Mouse (Mus musculus): ENCODE data around the gene Mdga1. TPM values are rescaled to one million over a fixed set of nuclear protein-coding genes. Genes with fewer than 3 reads are reported as not detected.

Gene Mdga1
- polyA plus RNA-seq, 1 experiment, result 0.06 TPM

GRCm38 (mm10) chr17:29887271-29887880 is 82.5 kb downstream of the Mdga1 start:
- peaks cover 16% of the 10 kb centered on the region for H3K4me1 ChIP-seq (ENCODE audit: control insufficient read depth)
- H3K9me3 ChIP-seq (ENCODE audit: control insufficient read depth, low read length), result peaks cover 15% of the 10 kb centered on the region; the same call in 1 of the 2 replicates
- H3K4me3 ChIP-seq (replicated peaks), result peak overlapping the region; percentile 24
- H3K36me3 ChIP-seq (ENCODE audit: control insufficient read depth), result no peaks in the 10 kb centered on the region
- no peak for TF ChIP-seq TAL1 (IDR thresholded peaks at IDR 0.05; ENCODE audit: low read length)
- no peak for TF ChIP-seq GATA1 (IDR thresholded peaks at IDR 0.05; ENCODE audit: low read length)
- H3K27me3 ChIP-seq (ENCODE audit: control insufficient read depth), result peaks cover 93% of the 10 kb centered on the region

- peaks cover 16% of the 10 kb centered on the region for H3K4me1 ChIP-seq (ENCODE audit: control insufficient read depth)
- TF ChIP-seq TAL1 (IDR thresholded peaks at IDR 0.05; ENCODE audit: low read length), result no peak
- no peak for TF ChIP-seq GATA1 (IDR thresholded peaks at IDR 0.05; ENCODE audit: low read length)
Measured at GRCm38 (mm10) chr17:29886655-29887251, 83.1 kb downstream of the Mdga1 start.

GRCm38 (mm10) chr17:29886061-29886460 is 83.8 kb downstream of the Mdga1 start:
- Histone ChIP-seq H3K4me1 (ENCODE audit: control insufficient read depth) (peaks cover 16% of the 10 kb centered on the region), H3K9me3 (ENCODE audit: control insufficient read depth, low read length) (peaks cover 15% of the 10 kb centered on the region; the same call in 1 of the 2 replicates), H3K4me3 (replicated peaks) (no peak overlapping the region), H3K27me3 (ENCODE audit: control insufficient read depth) (peaks cover 83% of the 10 kb centered on the region), H3K36me3 (ENCODE audit: control insufficient read depth) (no peaks in the 10 kb centered on the region)
- TF ChIP-seq GATA1 (IDR thresholded peaks at IDR 0.05; ENCODE audit: low read length) (no peak), TAL1 (IDR thresholded peaks at IDR 0.05; ENCODE audit: low read length) (no peak)

More at GRCm38 (mm10) chr17:29886655-29887251, 83.1 kb downstream of the Mdga1 start:
- Histone ChIP-seq H3K36me3 (ENCODE audit: control insufficient read depth) (no peaks in the 10 kb centered on the region), H3K4me3 (replicated peaks) (no peak overlapping the region), H3K9me3 (ENCODE audit: control insufficient read depth, low read length) (peaks cover 15% of the 10 kb centered on the region; the same call in 1 of the 2 replicates), H3K27me3 (ENCODE audit: control insufficient read depth) (peaks cover 89% of the 10 kb centered on the region)

- TF ChIP-seq GATA1 (IDR thresholded peaks at IDR 0.05; ENCODE audit: low read length) (no peak), TAL1 (IDR thresholded peaks at IDR 0.05; ENCODE audit: low read length) (no peak)
- Histone ChIP-seq H3K9me3 (ENCODE audit: control insufficient read depth, low read length) (peaks cover 13% of the 10 kb centered on the region; the same call in 1 of the 2 replicates), H3K4me3 (replicated peaks) (no peak overlapping the region), H3K4me1 (ENCODE audit: control insufficient read depth) (peaks cover 16% of the 10 kb centered on the region), H3K36me3 (ENCODE audit: control insufficient read depth) (no peaks in the 10 kb centered on the region), H3K27me3 (ENCODE audit: control insufficient read depth) (peaks cover 71% of the 10 kb centered on the region)
Measured at GRCm38 (mm10) chr17:29884596-29884995, 85.3 kb downstream of the Mdga1 start.

GRCm38 (mm10) chr17:29883351-29883750 is 86.5 kb downstream of the Mdga1 start:
- Histone ChIP-seq H3K27me3 (ENCODE audit: control insufficient read depth) (peaks cover 59% of the 10 kb centered on the region), H3K36me3 (ENCODE audit: control insufficient read depth) (no peaks in the 10 kb centered on the region), H3K9me3 (ENCODE audit: control insufficient read depth, low read length) (peaks cover 15% of the 10 kb centered on the region; the same call in 1 of the 2 replicates), H3K4me1 (ENCODE audit: control insufficient read depth) (peaks cover 9% of the 10 kb centered on the region), H3K4me3 (replicated peaks) (no peak overlapping the region)
- TF ChIP-seq GATA1 (IDR thresholded peaks at IDR 0.05; ENCODE audit: low read length) (no peak), TAL1 (IDR thresholded peaks at IDR 0.05; ENCODE audit: low read length) (no peak)

GRCm38 (mm10) chr17:29882885-29883284 is 87.0 kb downstream of the Mdga1 start:
- Histone ChIP-seq H3K4me1 (ENCODE audit: control insufficient read depth) (peaks cover 6% of the 10 kb centered on the region), H3K9me3 (ENCODE audit: control insufficient read depth, low read length) (peaks cover 17% of the 10 kb centered on the region), H3K4me3 (replicated peaks) (no peak overlapping the region), H3K36me3 (ENCODE audit: control insufficient read depth) (no peaks in the 10 kb centered on the region), H3K27me3 (ENCODE audit: control insufficient read depth) (peaks cover 54% of the 10 kb centered on the region)
- TF ChIP-seq TAL1 (IDR thresholded peaks at IDR 0.05; ENCODE audit: low read length) (no peak), GATA1 (IDR thresholded peaks at IDR 0.05; ENCODE audit: low read length) (no peak)

- Histone ChIP-seq H3K27me3 (ENCODE audit: control insufficient read depth) (peaks cover 32% of the 10 kb centered on the region), H3K4me3 (replicated peaks) (no peak overlapping the region), H3K4me1 (ENCODE audit: control insufficient read depth) (peaks cover 2% of the 10 kb centered on the region), H3K36me3 (ENCODE audit: control insufficient read depth) (no peaks in the 10 kb centered on the region), H3K9me3 (ENCODE audit: control insufficient read depth, low read length) (peaks cover 17% of the 10 kb centered on the region)
- TF ChIP-seq TAL1 (IDR thresholded peaks at IDR 0.05; ENCODE audit: low read length) (no peak), GATA1 (IDR thresholded peaks at IDR 0.05; ENCODE audit: low read length) (no peak)
Measured at GRCm38 (mm10) chr17:29880251-29880650, 89.6 kb downstream of the Mdga1 start.

- H3K27me3 ChIP-seq (ENCODE audit: control insufficient read depth), result peaks cover 19% of the 10 kb centered on the region
- no peak overlapping the region for H3K4me3 ChIP-seq (replicated peaks)
- peaks cover 2% of the 10 kb centered on the region for H3K4me1 ChIP-seq (ENCODE audit: control insufficient read depth)
- TF ChIP-seq GATA1 (IDR thresholded peaks at IDR 0.05; ENCODE audit: low read length) (no peak), TAL1 (IDR thresholded peaks at IDR 0.05; ENCODE audit: low read length) (no peak)
- peaks cover 17% of the 10 kb centered on the region for H3K9me3 ChIP-seq (ENCODE audit: control insufficient read depth, low read length)
- no peaks in the 10 kb centered on the region for H3K36me3 ChIP-seq (ENCODE audit: control insufficient read depth)
Measured at GRCm38 (mm10) chr17:29878990-29879389, 90.9 kb downstream of the Mdga1 start.

- Histone ChIP-seq H3K4me3 (replicated peaks) (no peak overlapping the region), H3K4me1 (ENCODE audit: control insufficient read depth) (no peaks in the 10 kb centered on the region; the same call in 1 of the 2 replicates), H3K36me3 (ENCODE audit: control insufficient read depth) (no peaks in the 10 kb centered on the region), H3K9me3 (ENCODE audit: control insufficient read depth, low read length) (peaks cover 27% of the 10 kb centered on the region), H3K27me3 (ENCODE audit: control insufficient read depth) (peaks cover 5% of the 10 kb centered on the region; the same call in 1 of the 2 replicates)
- no peak for TF ChIP-seq GATA1 (IDR thresholded peaks at IDR 0.05; ENCODE audit: low read length)
- no peak for TF ChIP-seq TAL1 (IDR thresholded peaks at IDR 0.05; ENCODE audit: low read length)
Measured at GRCm38 (mm10) chr17:29874082-29874679, 95.7 kb downstream of the Mdga1 start.

Measured in erythroblast, embryonic 14.5 days (primary cell).